Mouse (Mus musculus) myocyte (in vitro differentiated cells): ENCODE results near the gene Stk39. TPM values are rescaled to one million over a fixed set of nuclear protein-coding genes. Genes with fewer than 3 reads are reported as not detected.

Experiments used
- H3K27me3 ChIP-seq: one replicate; pipeline ENCODE4 v1.6.1; 2011; ENCODE audit not compliant: control insufficient read depth, insufficient read depth, insufficient read length
- H3K36me3 ChIP-seq: one replicate; pipeline ENCODE4 v1.6.1; 2011; ENCODE audit not compliant: control insufficient read depth, insufficient read depth
- H3K4me2 ChIP-seq: one replicate; pipeline ENCODE4 v1.6.1; 2011; ENCODE audit warnings: low read depth, control low read depth
- H3K4me3 ChIP-seq: one replicate; pipeline ENCODE4 v1.5.1; 2011; ENCODE audit warnings: mild to moderate bottlenecking, control low read depth, moderate library complexity
- H3K79me2 ChIP-seq: one replicate; pipeline ENCODE4 v1.6.1; 2011; ENCODE audit not compliant: control insufficient read depth, insufficient read depth
- H3ac ChIP-seq: one replicate; pipeline ENCODE4 v1.6.1; 2011; ENCODE audit not compliant: control insufficient read depth, insufficient read length
- CEBPB ChIP-seq: IDR thresholded peaks from 2 replicates; pipeline ENCODE4 v1.6.1; 2011; ENCODE audit warnings: mild to moderate bottlenecking, moderate library complexity; ENCODE audit not compliant: poor library complexity, insufficient read depth, severe bottlenecking
- E2F4 ChIP-seq: IDR thresholded peaks from one replicate; pipeline ENCODE4 v1.6.1; 2011; ENCODE audit warnings: mild to moderate bottlenecking, control low read depth, moderate library complexity; ENCODE audit not compliant: insufficient read depth
- MAX ChIP-seq: IDR thresholded peaks from one replicate; pipeline ENCODE4 v1.6.1; 2011; ENCODE audit warnings: low read depth, mild to moderate bottlenecking, control low read depth
- MYOD1 ChIP-seq, 3 experiments: IDR thresholded peaks; one replicate each; pipeline ENCODE4 v1.6.1; 2011; ENCODE audit warnings: control low read depth in 2 of 3, low read depth in 2 of 3, mild to moderate bottlenecking in 2 of 3, moderate library complexity in 1 of 3; ENCODE audit not compliant: insufficient read length in 2 of 3, control insufficient read depth in 1 of 3
- MYOG ChIP-seq, 3 experiments: IDR thresholded peaks; one replicate each; pipeline ENCODE4 v1.6.1; 2011; ENCODE audit warnings: control low read depth in 2 of 3, low read depth in 2 of 3, mild to moderate bottlenecking in 2 of 3; ENCODE audit not compliant: insufficient read length in 2 of 3, control insufficient read depth in 1 of 3, insufficient read depth in 1 of 3
- POLR2A ChIP-seq: IDR thresholded peaks from one replicate; pipeline ENCODE4 v1.6.1; 2011; ENCODE audit warnings: low read depth, mild to moderate bottlenecking, control low read depth, moderate library complexity; ENCODE audit not compliant: insufficient read length
- POLR2AphosphoS2 ChIP-seq: IDR thresholded peaks from one replicate; pipeline ENCODE4 v1.6.1; 2011; ENCODE audit warnings: low read depth, control low read depth; ENCODE audit not compliant: insufficient read length
- REST ChIP-seq: IDR thresholded peaks from one replicate; pipeline ENCODE4 v1.6.1; 2011; ENCODE audit warnings: mild to moderate bottlenecking, control low read depth, moderate library complexity; ENCODE audit not compliant: insufficient read depth, insufficient read length
- SRF ChIP-seq: IDR thresholded peaks from one replicate; pipeline ENCODE4 v1.6.1; 2011; ENCODE audit warnings: low read depth; ENCODE audit not compliant: control insufficient read depth, insufficient read length
- TCF12 ChIP-seq: IDR thresholded peaks from one replicate; pipeline ENCODE4 v1.6.1; 2011; ENCODE audit warnings: mild to moderate bottlenecking, control low read depth; ENCODE audit not compliant: poor library complexity, insufficient read depth, severe bottlenecking
- TCF3 ChIP-seq: IDR thresholded peaks from one replicate; pipeline ENCODE4 v1.6.1; 2011; ENCODE audit warnings: low read depth, control low read depth; ENCODE audit not compliant: insufficient read length
- USF1 ChIP-seq: IDR thresholded peaks from one replicate; pipeline ENCODE4 v1.6.1; 2011; ENCODE audit warnings: low read depth, mild to moderate bottlenecking, control low read depth, moderate library complexity
- polyA plus RNA-seq: library from polyadenylated mRNA; unstranded; fragments of >200 nt; fragmentation: generic; extraction: Trizol; gene quantifications from one replicate; pipeline ENCODE4 v1.2.1, GENCODE M21; 2012; ENCODE audit warnings: missing spikeins

Gene Stk39
- polyA plus RNA-seq, 1 experiment = 4.7 TPM

GRCm38 (mm10) chr2:68284391-68284790 is 187.7 kb downstream of the Stk39 start:
- TF ChIP-seq MYOG (IDR thresholded peaks at IDR 0.05; ENCODE audit: control insufficient read depth in 1 of 3, insufficient read depth in 1 of 3, insufficient read length in 2 of 3, low read depth in 2 of 3) = no peak
- no peak for TF ChIP-seq POLR2A
- no peak for TF ChIP-seq MYOD1 (IDR thresholded peaks at IDR 0.05; ENCODE audit: control insufficient read depth in 1 of 3, insufficient read length in 2 of 3, low read depth in 2 of 3)
- TF ChIP-seq TCF3 = no peak
- TF ChIP-seq E2F4 = no peak
- TF ChIP-seq TCF12 = no peak
- no peak for TF ChIP-seq CEBPB
- no peak for TF ChIP-seq MAX
- TF ChIP-seq USF1 = no peak
- no peak for TF ChIP-seq SRF
- TF ChIP-seq REST = no peak
- TF ChIP-seq POLR2AphosphoS2 = no peak
- Histone ChIP-seq H3K27me3 (no peaks in the 10 kb centered on the region), H3ac (no peak overlapping the region), H3K4me2 (no peak overlapping the region), H3K79me2 (no peaks in the 10 kb centered on the region), H3K36me3 (no peaks in the 10 kb centered on the region), H3K4me3 (no peak overlapping the region)

- TF ChIP-seq POLR2A (no peak), MAX (no peak), TCF3 (no peak), MYOD1 (IDR thresholded peaks at IDR 0.05; ENCODE audit: control insufficient read depth in 1 of 3, insufficient read length in 2 of 3, low read depth in 2 of 3) (no peak), REST (no peak), MYOG (IDR thresholded peaks at IDR 0.05; ENCODE audit: control insufficient read depth in 1 of 3, insufficient read depth in 1 of 3, insufficient read length in 2 of 3, low read depth in 2 of 3) (no peak), CEBPB (no peak), POLR2AphosphoS2 (no peak), TCF12 (no peak)
- Histone ChIP-seq H3K36me3 (no peaks in the 10 kb centered on the region), H3K27me3 (no peaks in the 10 kb centered on the region), H3K4me2 (no peak overlapping the region), H3K4me3 (no peak overlapping the region), H3K79me2 (no peaks in the 10 kb centered on the region), H3ac (no peak overlapping the region)
Observed at GRCm38 (mm10) chr2:68283021-68283548, 189.0 kb downstream of the Stk39 start.

GRCm38 (mm10) chr2:68281575-68281974 is 190.5 kb downstream of the Stk39 start:
- H3K27me3 ChIP-seq = no peaks in the 10 kb centered on the region
- no peak for TF ChIP-seq CEBPB
- H3K4me3 ChIP-seq = no peak overlapping the region
- no peak overlapping the region for H3ac ChIP-seq
- no peak overlapping the region for H3K4me2 ChIP-seq
- no peaks in the 10 kb centered on the region for H3K36me3 ChIP-seq
- no peaks in the 10 kb centered on the region for H3K79me2 ChIP-seq

GRCm38 (mm10) chr2:68271301-68271700 is 200.8 kb downstream of the Stk39 start:
- Histone ChIP-seq H3ac (no peak overlapping the region), H3K4me2 (peak overlapping the region; percentile 69), H3K79me2 (no peaks in the 10 kb centered on the region), H3K4me3 (peak overlapping the region; percentile 2), H3K27me3 (no peaks in the 10 kb centered on the region), H3K36me3 (no peaks in the 10 kb centered on the region)
- TF ChIP-seq MYOG (IDR thresholded peaks at IDR 0.05; ENCODE audit: control insufficient read depth in 1 of 3, insufficient read depth in 1 of 3, insufficient read length in 2 of 3, low read depth in 2 of 3) (peak in 1 of 3 experiments; percentile 27), MYOD1 (IDR thresholded peaks at IDR 0.05; ENCODE audit: control insufficient read depth in 1 of 3, insufficient read length in 2 of 3, low read depth in 2 of 3) (peak in 2 of 3 experiments; percentile 54 to 69), TCF12 (peak; percentile 15), CEBPB (no peak)

- Histone ChIP-seq H3K36me3 (no peaks in the 10 kb centered on the region), H3K4me2 (peak overlapping the region; percentile 69), H3K79me2 (no peaks in the 10 kb centered on the region), H3K4me3 (peak overlapping the region; percentile 2), H3ac (no peak overlapping the region), H3K27me3 (no peaks in the 10 kb centered on the region)
- TF ChIP-seq MYOD1 (IDR thresholded peaks at IDR 0.05; ENCODE audit: control insufficient read depth in 1 of 3, insufficient read length in 2 of 3, low read depth in 2 of 3) (no peak), POLR2A (no peak), MAX (no peak), USF1 (no peak), E2F4 (no peak), TCF3 (no peak), POLR2AphosphoS2 (no peak), TCF12 (no peak), CEBPB (no peak), MYOG (IDR thresholded peaks at IDR 0.05; ENCODE audit: control insufficient read depth in 1 of 3, insufficient read depth in 1 of 3, insufficient read length in 2 of 3, low read depth in 2 of 3) (no peak), REST (no peak), SRF (no peak)
Observed at GRCm38 (mm10) chr2:68270836-68271235, 201.2 kb downstream of the Stk39 start.
